26 mouse cellular contexts compared by ENCODE assay signal in the genomic region with DNA sequence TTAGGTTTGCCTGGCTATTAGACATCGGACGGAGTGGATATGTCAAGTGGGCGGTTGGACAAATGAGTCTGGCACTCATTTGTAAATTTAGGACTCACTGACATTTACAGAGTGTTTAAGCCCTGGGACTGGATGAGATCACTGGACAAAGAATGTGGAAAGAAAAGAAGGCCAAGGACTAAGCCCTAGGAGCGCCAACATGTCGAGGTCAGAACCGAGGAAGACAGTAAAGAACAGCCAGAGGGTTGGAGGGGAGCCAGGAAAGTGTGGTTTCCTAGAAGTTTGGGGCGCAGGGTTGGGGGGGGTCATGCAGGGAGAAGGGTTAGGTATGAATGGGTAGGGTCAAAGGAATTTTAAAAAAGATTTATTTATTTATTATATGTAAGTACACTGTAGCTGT. TPM values are rescaled to one million over a fixed set of nuclear protein-coding genes. Genes with fewer than 3 reads are reported as not detected.
DNase-seq lines count a peak whose midpoint lies in the region; ATAC-seq lines count a peak whose summit lies in the region.
"Had no signal": no experiment of that assay in that cellular context is flagged by ENCODE, and none has a peak within 500 bp of the region (broad histone marks: within the 10 kb centered on the region; RNA-seq: fewer than 3 reads in every experiment).

No protein-coding gene starts in this region.

- H3K4me2 ChIP-seq in hindbrain, embryonic 16.5 days (ENCODE audit: low read length): no peak overlapping the region
- H3K4me2 ChIP-seq: intestine, embryonic 15.5 days had no signal

- H3K9me3 ChIP-seq in hindbrain, embryonic 16.5 days (ENCODE audit: control insufficient read depth, low read length): no peaks in the 10 kb centered on the region
- H3K9me3 ChIP-seq: hindbrain, embryonic 13.5 days; intestine, embryonic 15.5 days had no signal

- H3K36me3 ChIP-seq in hindbrain, embryonic 16.5 days (ENCODE audit: control insufficient read depth, insufficient read depth, low read length): peaks cover 7% of the 10 kb centered on the region
- H3K36me3 ChIP-seq: embryonic facial prominence, embryonic 10.5 days; forebrain, embryonic 10.5 days; G1E; heart, embryonic 10.5 days; intestine, embryonic 15.5 days had no signal

- peak; percentile 35 for DNase-seq in 3T3-L1 (ENCODE audit: low read depth, low spot score)
- DNase-seq in Muller cell, postnatal 12 days (ENCODE audit: inconsistent ontology term): peak; percentile 33
- peak; percentile 85 for DNase-seq in adrenal gland, adult 2 months
- peak; percentile 64 for DNase-seq in adrenal gland, postnatal 25 days
- DNase-seq in natural killer cell, adult 2 months (ENCODE audit: low spot score in 2 of 2): no peak
- DNase-seq: B cell, adult 2 months; cerebellum, adult 11-12 months; cerebellum, adult 9-10 months; gastrocnemius, adult 2 months; gastrocnemius, postnatal 25 days; heart, postnatal 10 days; kidney, adult 18-20 months had no signal

- no peak overlapping the region for H3K4me3 ChIP-seq in hindbrain, embryonic 16.5 days (ENCODE audit: low read length)
- H3K4me3 ChIP-seq: forebrain, embryonic 10.5 days; gastrocnemius, adult 2 months; heart, embryonic 10.5 days; intestine, embryonic 15.5 days had no signal

- H3K27ac ChIP-seq in hindbrain, embryonic 16.5 days (ENCODE audit: low read depth, low read length): no peak overlapping the region
- H3K27ac ChIP-seq: embryonic facial prominence, embryonic 10.5 days; forebrain, embryonic 10.5 days; gastrocnemius, adult 2 months; heart, embryonic 10.5 days; intestine, embryonic 15.5 days had no signal

- H3K9ac ChIP-seq in hindbrain, embryonic 16.5 days (ENCODE audit: low read depth, low read length): no peak overlapping the region
- H3K9ac ChIP-seq: intestine, embryonic 15.5 days had no signal

- peaks cover 16% of the 10 kb centered on the region for H3K4me1 ChIP-seq in hindbrain, embryonic 16.5 days (ENCODE audit: control insufficient read depth, insufficient read depth, low read depth, low read length)

- no peak for ATAC-seq in hindbrain, embryonic 16.5 days
- no peak for ATAC-seq in erythroid progenitor cell, adult 5-6 weeks (replicated peaks; ENCODE audit: low FRiP score, poor library complexity, severe bottlenecking)
- ATAC-seq: activated CD4-positive, CD25-positive, alpha-beta regulatory T cell, adult 4 months; CD4-positive, CD25-positive, alpha-beta regulatory T cell, adult 4 months; forebrain, embryonic 14.5 days; intestine, embryonic 15.5 days; Patski had no signal

- WGBS in hindbrain, embryonic 16.5 days: 83% methylated on average over 7 of the region's 7 CpGs

- peaks cover 10% of the 10 kb centered on the region for H3K27me3 ChIP-seq in hindbrain, embryonic 16.5 days (replicated peaks; ENCODE audit: control insufficient read depth, insufficient read depth, low read length)
- H3K27me3 ChIP-seq: Patski had no signal

RNA-seq across cellular contexts. Expression of a gene that starts 1.2 kb away (rescaled TPM):
- total RNA-seq in adrenal gland, adult 2 months (2021): 1 to 10 TPM in 1 of 2 experiments, under 1 TPM in 1; 0.89 to 2.0 TPM
- polyA plus RNA-seq in adrenal gland, adult 2 months (2012; rRNA removed): 4.2 and 9.0 TPM in 2 replicates
- 1.2 and 2.1 TPM in 2 replicates for total RNA-seq in adrenal gland, postnatal 25 days (2021)
- 67.4 and 77.9 TPM in 2 replicates for polyA plus RNA-seq in hindbrain, embryonic 16.5 days (2015; fragmentation: Nextera tagmentation; extraction: Ambion mirVana)
- total RNA-seq in erythroid progenitor cell, adult 5-6 weeks (2015; ENCODE audit: low replicate concordance): not detected in 2 replicates
- total RNA-seq in erythroid progenitor cell, adult 5-6 weeks (2017; ENCODE audit: low replicate concordance): not detected in 2 replicates
- total RNA-seq: G1E; gastrocnemius, postnatal 25 days; granulocyte monocyte progenitor cell, adult 5-6 weeks; hematopoietic stem cell, adult 5-6 weeks had no signal
- polyA plus RNA-seq: activated CD4-positive, CD25-positive, alpha-beta regulatory T cell, adult 4 months; G1E; heart, embryonic 10.5 days had no signal

RNA-seq across cellular contexts. Expression of a gene that starts 13.7 kb away (rescaled TPM):
- 10 to 100 TPM; 38.5 to 56.9 TPM for total RNA-seq in adrenal gland, adult 2 months (2021)
- polyA plus RNA-seq in adrenal gland, adult 2 months (2012; rRNA removed): 70.6 and 98.2 TPM in 2 replicates
- total RNA-seq in adrenal gland, postnatal 25 days (2021): 59.6 and 61.3 TPM in 2 replicates
- 11.6 and 15.2 TPM in 2 replicates for polyA plus RNA-seq in hindbrain, embryonic 16.5 days (2015; fragmentation: Nextera tagmentation; extraction: Ambion mirVana)
- 49.4 and 54.1 TPM in 2 replicates for total RNA-seq in erythroid progenitor cell, adult 5-6 weeks (2015; ENCODE audit: low replicate concordance)
- total RNA-seq in erythroid progenitor cell, adult 5-6 weeks (2017; ENCODE audit: low replicate concordance): 25.8 and 41.2 TPM in 2 replicates

RNA-seq across cellular contexts. Expression of a gene that starts 29.9 kb away (rescaled TPM):
- total RNA-seq in adrenal gland, adult 2 months (2021): 100 to 1,000 TPM; 128 to 152 TPM
- 220 and 384 TPM in 2 replicates for polyA plus RNA-seq in adrenal gland, adult 2 months (2012; rRNA removed)
- 172 and 177 TPM in 2 replicates for total RNA-seq in adrenal gland, postnatal 25 days (2021)
- 107 TPM in 2 replicates for polyA plus RNA-seq in hindbrain, embryonic 16.5 days (2015; fragmentation: Nextera tagmentation; extraction: Ambion mirVana)
- total RNA-seq in erythroid progenitor cell, adult 5-6 weeks (2015; ENCODE audit: low replicate concordance): 14.3 and 17.3 TPM in 2 replicates
- 4.1 and 4.9 TPM in 2 replicates for total RNA-seq in erythroid progenitor cell, adult 5-6 weeks (2017; ENCODE audit: low replicate concordance)

RNA-seq across cellular contexts. Expression of a gene that starts 44.3 kb away (rescaled TPM):
- 10 to 100 TPM; 51.0 to 60.6 TPM for total RNA-seq in adrenal gland, adult 2 months (2021)
- polyA plus RNA-seq in adrenal gland, adult 2 months (2012; rRNA removed): 35.5 and 37.4 TPM in 2 replicates
- total RNA-seq in adrenal gland, postnatal 25 days (2021): 82.3 and 102 TPM in 2 replicates
- polyA plus RNA-seq in hindbrain, embryonic 16.5 days (2015; fragmentation: Nextera tagmentation; extraction: Ambion mirVana): 133 and 137 TPM in 2 replicates
- 5.0 and 5.4 TPM in 2 replicates for total RNA-seq in erythroid progenitor cell, adult 5-6 weeks (2015; ENCODE audit: low replicate concordance)
- 59.6 and 60.0 TPM in 2 replicates for total RNA-seq in erythroid progenitor cell, adult 5-6 weeks (2017; ENCODE audit: low replicate concordance)

RNA-seq across cellular contexts. Expression of a gene that starts 54.2 kb away (rescaled TPM):
- total RNA-seq in adrenal gland, adult 2 months (2021): 10 to 100 TPM in 1 of 2 experiments, 1 to 10 TPM in 1; 4.4 to 12.2 TPM
- polyA plus RNA-seq in adrenal gland, adult 2 months (2012; rRNA removed): 14.0 and 15.9 TPM in 2 replicates
- 10.4 and 11.7 TPM in 2 replicates for total RNA-seq in adrenal gland, postnatal 25 days (2021)
- 18.2 and 20.9 TPM in 2 replicates for polyA plus RNA-seq in hindbrain, embryonic 16.5 days (2015; fragmentation: Nextera tagmentation; extraction: Ambion mirVana)
- 4.3 and 9.6 TPM in 2 replicates for total RNA-seq in erythroid progenitor cell, adult 5-6 weeks (2015; ENCODE audit: low replicate concordance)
- 0.68 and 9.4 TPM in 2 replicates for total RNA-seq in erythroid progenitor cell, adult 5-6 weeks (2017; ENCODE audit: low replicate concordance)

Comparison
In these comparisons a context has a peak if more than half of its experiments do, and no peak if none do; other contexts are left out.
1. DNase-seq: peak in 3T3-L1 (single experiment), Muller cell, postnatal 12 days (single experiment), adrenal gland, adult 2 months (single experiment) and adrenal gland, postnatal 25 days (single experiment); none in natural killer cell, adult 2 months (0 of 2).